Mouse (Mus musculus): ENCODE results near the gene Slc10a7. TPM values are rescaled to one million over a fixed set of nuclear protein-coding genes. Genes with fewer than 3 reads are reported as not detected.

The Slc10a7 gene
- polyA plus RNA-seq, 1 experiment from 2014 or later: 19.2 TPM

GRCm38 (mm10) chr8:78728240-78728639 lies 219.1 kb downstream of the Slc10a7 start:
- ATAC-seq (replicated peaks; ENCODE audit: low FRiP score): peak; percentile 84

DNA sequence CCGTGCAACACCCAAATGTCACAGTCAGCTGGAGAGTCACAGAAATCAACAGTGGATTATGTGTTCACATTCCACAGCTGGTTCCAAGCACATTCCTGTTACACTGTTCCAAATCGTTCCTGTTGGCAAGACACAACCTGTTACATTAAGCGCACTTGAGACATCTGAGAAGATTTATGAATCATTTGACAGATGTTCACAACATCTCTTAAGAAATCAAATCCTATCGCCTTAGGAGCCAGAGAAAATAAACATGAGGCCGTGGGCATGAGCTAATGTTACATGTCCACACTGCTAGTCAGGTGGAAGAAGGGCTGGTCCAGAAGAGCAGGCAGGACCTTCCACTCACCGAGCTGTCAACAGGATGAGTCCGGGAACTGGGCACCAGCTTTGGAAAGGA lies 223.3 kb downstream of the Slc10a7 start:
- H3K27ac ChIP-seq: no peak overlapping the region
- H3K4me1 ChIP-seq: peaks cover 20% of the 10 kb centered on the region
- no peak overlapping the region for H3K9ac ChIP-seq
- H3K27me3 ChIP-seq: no peaks in the 10 kb centered on the region
- 43% methylated on average over 7 of the region's 7 CpGs for WGBS
- H3K4me3 ChIP-seq (replicated peaks): no peak overlapping the region
- H3K4me2 ChIP-seq: no peak overlapping the region
- ATAC-seq (replicated peaks; ENCODE audit: low FRiP score): no peak
- H3K9me3 ChIP-seq (replicated peaks): no peaks in the 10 kb centered on the region
- peaks cover 19% of the 10 kb centered on the region; the same call in 1 of the 2 replicates for H3K36me3 ChIP-seq

More at GRCm38 (mm10) chr8:78728240-78728639, 219.1 kb downstream of the Slc10a7 start:
- peak overlapping the region; percentile 23; the same call in 1 of the 2 replicates for H3K4me2 ChIP-seq
- H3K9ac ChIP-seq: no peak overlapping the region
- no peaks in the 10 kb centered on the region for H3K9me3 ChIP-seq (replicated peaks)
- no peaks in the 10 kb centered on the region for H3K27me3 ChIP-seq
- H3K4me1 ChIP-seq: peaks cover 21% of the 10 kb centered on the region
- H3K27ac ChIP-seq: peak overlapping the region; percentile 85
- H3K4me3 ChIP-seq (replicated peaks): no peak overlapping the region
- H3K36me3 ChIP-seq: peaks cover 23% of the 10 kb centered on the region; the same call in 1 of the 2 replicates
- 60% methylated on average over 14 of the region's 14 CpGs for WGBS

DNA sequence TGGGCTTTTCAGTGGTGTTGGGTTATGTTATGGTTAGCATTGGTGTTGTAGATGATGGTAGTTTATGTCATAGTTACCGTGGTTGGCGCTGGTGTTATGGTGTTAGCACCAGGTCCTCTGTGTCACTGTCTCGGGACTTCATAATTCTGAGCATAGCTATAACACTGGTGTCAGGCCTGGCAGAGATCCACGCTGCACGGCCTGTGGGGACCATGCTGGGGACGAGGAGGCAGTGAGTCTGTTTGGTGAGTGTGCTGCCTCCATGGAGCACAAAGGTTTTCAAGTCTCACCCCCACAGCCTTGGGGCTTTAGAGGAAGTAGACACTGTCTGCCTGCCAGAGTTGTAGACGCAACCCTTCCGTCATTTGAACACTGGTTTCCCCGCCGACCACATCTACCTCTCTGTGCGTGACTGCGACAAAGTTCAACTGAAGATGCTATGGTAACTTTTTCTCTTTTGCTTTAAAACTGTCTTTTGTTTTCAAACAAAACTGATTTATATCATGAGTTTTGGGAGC lies 223.9 kb downstream of the Slc10a7 start:
- peaks cover 14% of the 10 kb centered on the region for H3K4me1 ChIP-seq
- H3K27me3 ChIP-seq: no peaks in the 10 kb centered on the region
- peaks cover 19% of the 10 kb centered on the region; the same call in 1 of the 2 replicates for H3K36me3 ChIP-seq
- no peak overlapping the region for H3K4me3 ChIP-seq (replicated peaks)
- no peak overlapping the region for H3K9ac ChIP-seq
- no peak overlapping the region for H3K27ac ChIP-seq
- no peak overlapping the region for H3K4me2 ChIP-seq
- H3K9me3 ChIP-seq (replicated peaks): no peaks in the 10 kb centered on the region
- WGBS: 77% methylated on average over 12 of the region's 12 CpGs
- ATAC-seq (replicated peaks; ENCODE audit: low FRiP score): no peak

GRCm38 (mm10) chr8:78734721-78735517 lies 225.8 kb downstream of the Slc10a7 start:
- no peaks in the 10 kb centered on the region for H3K9me3 ChIP-seq (replicated peaks)
- H3K4me3 ChIP-seq (replicated peaks): no peak overlapping the region
- peaks cover 12% of the 10 kb centered on the region; the same call in 1 of the 2 replicates for H3K4me1 ChIP-seq
- ATAC-seq (replicated peaks; ENCODE audit: low FRiP score): no peak
- no peak overlapping the region for H3K27ac ChIP-seq
- H3K9ac ChIP-seq: no peak overlapping the region
- WGBS: 90% methylated on average over 9 of the region's 9 CpGs
- no peaks in the 10 kb centered on the region for H3K27me3 ChIP-seq
- peaks cover 11% of the 10 kb centered on the region; the same call in 1 of the 2 replicates for H3K36me3 ChIP-seq
- no peak overlapping the region for H3K4me2 ChIP-seq

DNA sequence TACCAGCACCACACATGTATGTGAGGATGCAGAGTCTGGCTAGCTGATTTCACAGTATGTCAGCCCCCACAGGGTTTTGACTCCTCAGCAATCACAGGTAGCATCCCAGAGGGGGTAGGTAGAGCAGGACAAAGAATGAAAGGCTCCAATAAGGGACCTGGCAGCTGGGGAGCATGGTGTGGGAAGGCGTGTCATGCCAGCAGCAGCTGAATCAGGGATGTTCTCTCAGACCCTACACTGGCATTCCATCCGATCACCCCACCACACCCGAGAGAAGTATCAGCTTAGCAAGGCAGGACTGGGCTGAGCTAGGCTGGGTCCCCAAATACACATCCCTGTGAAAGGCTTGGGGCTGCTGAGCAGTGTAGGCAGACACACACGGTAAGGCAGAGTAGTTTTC lies 229.2 kb downstream of the Slc10a7 start:
- no peak overlapping the region for H3K4me3 ChIP-seq (replicated peaks)
- H3K27me3 ChIP-seq: no peaks in the 10 kb centered on the region
- H3K9ac ChIP-seq: no peak overlapping the region
- ATAC-seq (replicated peaks; ENCODE audit: low FRiP score): no peak
- H3K36me3 ChIP-seq: no peaks in the 10 kb centered on the region
- no peak overlapping the region for H3K27ac ChIP-seq
- no peaks in the 10 kb centered on the region for H3K9me3 ChIP-seq (replicated peaks)
- WGBS: 79% methylated on average over 4 of the region's 4 CpGs
- H3K4me2 ChIP-seq: no peak overlapping the region
- peaks cover 34% of the 10 kb centered on the region for H3K4me1 ChIP-seq

DNA sequence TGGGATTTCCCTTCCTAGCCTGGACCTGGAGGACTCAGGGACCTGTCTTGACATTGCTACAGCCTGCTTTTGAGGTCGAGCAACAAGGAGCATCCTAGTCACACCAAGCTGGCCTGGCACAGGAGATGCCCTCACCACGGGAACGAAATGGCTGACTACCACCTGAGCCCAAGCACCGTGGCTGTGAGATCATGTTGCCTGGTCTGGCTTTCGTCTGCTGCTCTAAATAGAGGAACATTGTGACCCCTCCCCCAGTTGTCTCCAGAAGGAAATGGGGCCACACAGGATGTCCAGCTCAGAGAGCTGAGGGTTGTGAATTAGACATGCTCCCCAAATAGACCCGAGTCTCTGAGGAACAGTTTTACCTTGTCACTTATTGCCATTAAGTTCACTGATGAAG lies 231.8 kb downstream of the Slc10a7 start:
- H3K27ac ChIP-seq: peak overlapping the region; percentile 93
- H3K27me3 ChIP-seq: no peaks in the 10 kb centered on the region
- H3K9ac ChIP-seq: no peak overlapping the region
- no peaks in the 10 kb centered on the region for H3K9me3 ChIP-seq (replicated peaks)
- ATAC-seq (replicated peaks; ENCODE audit: low FRiP score): no peak
- H3K4me3 ChIP-seq (replicated peaks): no peak overlapping the region
- no peaks in the 10 kb centered on the region for H3K36me3 ChIP-seq
- H3K4me2 ChIP-seq: no peak overlapping the region
- 34% methylated on average over 6 of the region's 6 CpGs for WGBS
- peaks cover 34% of the 10 kb centered on the region for H3K4me1 ChIP-seq

- Histone ChIP-seq H3K9me3 (replicated peaks) (no peaks in the 10 kb centered on the region), H3K27ac (peak overlapping the region; percentile 93), H3K9ac (no peak overlapping the region), H3K4me3 (replicated peaks) (no peak overlapping the region), H3K36me3 (no peaks in the 10 kb centered on the region), H3K27me3 (no peaks in the 10 kb centered on the region), H3K4me1 (peaks cover 34% of the 10 kb centered on the region), H3K4me2 (peak overlapping the region; percentile 9; the same call in 1 of the 2 replicates)
- ATAC-seq (replicated peaks; ENCODE audit: low FRiP score): 0 out of 2 replicates have a peak, but pooled peaks have one; percentile 7
- 46% methylated on average over 3 of the region's 3 CpGs for WGBS
These were observed 232.3 kb downstream of the Slc10a7 start for GRCm38 (mm10) chr8:78741496-78741895.

GRCm38 (mm10) chr8:78741965-78742364 lies 232.8 kb downstream of the Slc10a7 start:
- no peaks in the 10 kb centered on the region for H3K36me3 ChIP-seq

GRCm38 (mm10) chr8:78742453-78742852 lies 233.3 kb downstream of the Slc10a7 start:
- no peaks in the 10 kb centered on the region for H3K27me3 ChIP-seq
- H3K9me3 ChIP-seq (replicated peaks): no peaks in the 10 kb centered on the region
- peaks cover 34% of the 10 kb centered on the region for H3K4me1 ChIP-seq
- H3K9ac ChIP-seq: no peak overlapping the region
- ATAC-seq (replicated peaks; ENCODE audit: low FRiP score): peak; percentile 94
- WGBS: 27% methylated on average over 2 of the region's 2 CpGs
- H3K4me2 ChIP-seq: no peak overlapping the region
- H3K36me3 ChIP-seq: no peaks in the 10 kb centered on the region
- H3K4me3 ChIP-seq (replicated peaks): no peak overlapping the region
- peak overlapping the region; percentile 93 for H3K27ac ChIP-seq

More at GRCm38 (mm10) chr8:78741965-78742364, 232.8 kb downstream of the Slc10a7 start:
- 11% methylated on average over 3 of the region's 3 CpGs for WGBS
- Histone ChIP-seq H3K27ac (peak overlapping the region; percentile 93), H3K9ac (no peak overlapping the region), H3K4me3 (replicated peaks) (no peak overlapping the region), H3K4me1 (peaks cover 34% of the 10 kb centered on the region), H3K4me2 (peak overlapping the region; percentile 9; the same call in 1 of the 2 replicates), H3K9me3 (replicated peaks) (no peaks in the 10 kb centered on the region), H3K27me3 (no peaks in the 10 kb centered on the region)
- ATAC-seq (replicated peaks; ENCODE audit: low FRiP score): peak; percentile 30

GRCm38 (mm10) chr8:78747052-78747451 lies 237.9 kb downstream of the Slc10a7 start:
- no peak for ATAC-seq (replicated peaks; ENCODE audit: low FRiP score)
- Histone ChIP-seq H3K36me3 (no peaks in the 10 kb centered on the region), H3K9ac (no peak overlapping the region), H3K4me3 (replicated peaks) (no peak overlapping the region), H3K4me1 (peaks cover 11% of the 10 kb centered on the region), H3K4me2 (no peak overlapping the region), H3K27ac (no peak overlapping the region), H3K9me3 (replicated peaks) (no peaks in the 10 kb centered on the region), H3K27me3 (no peaks in the 10 kb centered on the region)

DNA sequence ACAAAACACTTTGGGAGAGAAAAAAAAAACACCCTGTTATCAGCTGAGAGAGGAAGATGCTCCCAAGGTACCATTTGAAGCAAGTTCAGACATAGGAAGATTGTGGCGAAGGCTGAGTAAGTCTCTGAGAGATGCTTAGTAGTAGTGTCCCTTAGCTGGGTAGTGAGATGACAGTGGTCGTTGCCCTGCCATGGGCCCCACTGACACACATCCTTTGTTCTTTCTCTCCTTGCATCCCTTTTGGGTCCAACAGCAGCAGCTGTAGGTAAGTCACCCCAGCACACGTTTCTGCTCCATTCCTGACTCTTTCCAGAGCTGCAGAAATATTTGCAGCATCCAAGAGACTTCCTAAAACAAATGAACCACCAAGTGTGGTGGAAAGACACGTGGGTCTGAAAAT lies 239.6 kb downstream of the Slc10a7 start:
- Histone ChIP-seq H3K36me3 (no peaks in the 10 kb centered on the region), H3K4me2 (no peak overlapping the region), H3K27me3 (no peaks in the 10 kb centered on the region), H3K4me1 (no peaks in the 10 kb centered on the region), H3K4me3 (replicated peaks) (no peak overlapping the region), H3K27ac (no peak overlapping the region), H3K9ac (no peak overlapping the region), H3K9me3 (replicated peaks) (no peaks in the 10 kb centered on the region)
- 68% methylated on average over 4 of the region's 4 CpGs for WGBS
- ATAC-seq (replicated peaks; ENCODE audit: low FRiP score): no peak
